In genomic region chr7:79358350-79359182, GRCm38 (mm10) we compare ENCODE assay signal across 8 mouse cellular contexts. TPM values are rescaled to one million over a fixed set of nuclear protein-coding genes. Genes with fewer than 3 reads are reported as not detected.
A peak's percentile ranks its signal among the peaks of the same experiment; 100 is the strongest.
DNase-seq lines count a peak whose midpoint lies in the region; ATAC-seq and TF ChIP-seq lines count a peak whose summit lies in the region.
"Had no signal": no experiment of that assay in that cellular context is flagged by ENCODE, and none has a peak within 500 bp of the region (broad histone marks: within the 10 kb centered on the region; RNA-seq: fewer than 3 reads in every experiment).

No protein-coding gene starts in this region.

- H3K27me3 ChIP-seq in liver, embryonic 14.5 days (ENCODE audit: control insufficient read depth, insufficient read depth, low read length) = no peaks in the 10 kb centered on the region
- H3K27me3 ChIP-seq in forebrain, embryonic 14.5 days (replicated peaks; ENCODE audit: control insufficient read depth, insufficient read depth, low read length) = no peaks in the 10 kb centered on the region

- H3K9me3 ChIP-seq in liver, embryonic 14.5 days (ENCODE audit: control insufficient read depth, low read length) = no peaks in the 10 kb centered on the region
- no peaks in the 10 kb centered on the region for H3K9me3 ChIP-seq in forebrain, embryonic 14.5 days (replicated peaks; ENCODE audit: control insufficient read depth, low read length)

- ATAC-seq in liver, embryonic 14.5 days (ENCODE audit: insufficient read depth) = peak; percentile 87
- ATAC-seq in forebrain, embryonic 14.5 days = no peak

- TF ChIP-seq EP300 in liver, embryonic 14.5 days (IDR thresholded peaks at IDR 0.05; ENCODE audit: low read depth) = peak; percentile 83

- intact Hi-C loops in heart, postnatal 36 days (cut with DNase I) = no loop called here

- peaks cover 46% of the 10 kb centered on the region for H3K36me3 ChIP-seq in liver, embryonic 14.5 days (replicated peaks; ENCODE audit: control insufficient read depth, insufficient read depth, low read depth)
- H3K36me3 ChIP-seq in forebrain, embryonic 14.5 days (ENCODE audit: control insufficient read depth, insufficient read depth, low read length) = peaks cover 83% of the 10 kb centered on the region

- DNase-seq in MEL-GATA-1-ER (ENCODE audit: extremely low read depth, low read depth) = peak; percentile 97
- peak; percentile 73 for DNase-seq in c-Kit-positive CD71-positive TER-119-positive erythroid progenitor cells, embryonic 14.5 days (ENCODE audit: low spot score)
- DNase-seq in heart, postnatal 36 days = peak; percentile 27 to 42
- peak; percentile 62 to 64 (median 62) for DNase-seq in liver, embryonic 14.5 days (ENCODE audit: low read depth in 3 of 3, low spot score in 3 of 3)
- DNase-seq in thymus, postnatal 25 days = peak; percentile 74
- no peak for DNase-seq in forebrain, embryonic 14.5 days (ENCODE audit: low spot score)
- no peak for DNase-seq in gastrocnemius, postnatal 25 days

- peak overlapping the region; percentile 14; the same call in 1 of the 2 replicates for H3K4me2 ChIP-seq in liver, embryonic 14.5 days (ENCODE audit: low read depth)
- no peak overlapping the region for H3K4me2 ChIP-seq in forebrain, embryonic 14.5 days (ENCODE audit: low read length)

- no peak overlapping the region for H3K9ac ChIP-seq in liver, embryonic 14.5 days (replicated peaks)
- H3K9ac ChIP-seq in forebrain, embryonic 14.5 days (ENCODE audit: low read length) = no peak overlapping the region

- 0 out of 2 replicates have a peak, but pooled peaks have one; percentile 17 for TF ChIP-seq CTCF in liver, embryonic 14.5 days (IDR thresholded peaks at IDR 0.05; ENCODE audit: low read depth)

- peaks cover 12 to 26% of the 10 kb centered on the region in 2 experiments for H3K4me1 ChIP-seq in liver, embryonic 14.5 days (replicated peaks; ENCODE audit: control insufficient read depth in 2 of 2, insufficient read depth in 2 of 2, low read length in 1 of 2)
- peaks cover 3% of the 10 kb centered on the region; the same call in 1 of the 2 replicates for H3K4me1 ChIP-seq in forebrain, embryonic 14.5 days (ENCODE audit: control insufficient read depth, insufficient read depth, low read length)

- WGBS in liver, embryonic 14.5 days (ENCODE audit: insufficient replicate concordance) = 7% methylated on average over 15 of the region's 15 CpGs
- WGBS in forebrain, embryonic 14.5 days = 84% methylated on average over 15 of the region's 15 CpGs

- H3K27ac ChIP-seq in liver, embryonic 14.5 days = no peak overlapping the region
- H3K27ac ChIP-seq in forebrain, embryonic 14.5 days (ENCODE audit: low read depth, low read length) = no peak overlapping the region

- no peak overlapping the region for H3K4me3 ChIP-seq in liver, embryonic 14.5 days (ENCODE audit: insufficient read depth in 1 of 2, low read depth in 2 of 2, low read length in 2 of 2)
- no peak overlapping the region for H3K4me3 ChIP-seq in forebrain, embryonic 14.5 days (ENCODE audit: low read depth, low read length)

RNA-seq across cellular contexts. Expression of gene Rlbp1, which starts 28.3 kb away (rescaled TPM):
- not detected for total RNA-seq in heart, postnatal 36 days (2021)
- polyA plus RNA-seq in liver, embryonic 14.5 days (2012; rRNA removed) = 0.03 and 0.04 TPM in 2 replicates
- polyA plus RNA-seq in liver, embryonic 14.5 days (2014; fragmentation: Nextera tagmentation; extraction: Ambion mirVana) = not detected in 2 replicates
- polyA plus RNA-seq in forebrain, embryonic 14.5 days (2014; fragmentation: Nextera tagmentation; extraction: Ambion mirVana) = 80.0 and 81.0 TPM in 2 replicates
- total RNA-seq in gastrocnemius, postnatal 25 days (2021) = not detected
- total RNA-seq: liver, adult 2 months had no signal
- polyA plus RNA-seq: liver, adult 2 months had no signal

RNA-seq across cellular contexts. Expression of gene Fanci, which starts 33.2 kb away (rescaled TPM):
- total RNA-seq in heart, postnatal 36 days (2021) = under 1 TPM; 0.16 to 0.53 TPM
- polyA plus RNA-seq in liver, embryonic 14.5 days (2012; rRNA removed) = 4.3 and 6.7 TPM in 2 replicates
- 10.0 and 11.3 TPM in 2 replicates for polyA plus RNA-seq in liver, embryonic 14.5 days (2014; fragmentation: Nextera tagmentation; extraction: Ambion mirVana)
- polyA plus RNA-seq in forebrain, embryonic 14.5 days (2014; fragmentation: Nextera tagmentation; extraction: Ambion mirVana) = 6.3 and 6.9 TPM in 2 replicates
- total RNA-seq in gastrocnemius, postnatal 25 days (2021) = under 1 TPM; 0.10 to 0.32 TPM

Comparison
In these comparisons a context has a peak if more than half of its experiments do, and no peak if none do; other contexts are left out.
1. DNase-seq: peak in MEL-GATA-1-ER (single experiment), c-Kit-positive CD71-positive TER-119-positive erythroid progenitor cells, embryonic 14.5 days (single experiment), heart, postnatal 36 days (2 of 2), liver, embryonic 14.5 days (3 of 3) and thymus, postnatal 25 days (single experiment); none in forebrain, embryonic 14.5 days (single experiment) and gastrocnemius, postnatal 25 days (single experiment).